Mouse (Mus musculus): Measurements from ENCODE around the gene Osbpl5. TPM values are rescaled to one million over a fixed set of nuclear protein-coding genes. Genes with fewer than 3 reads are reported as not detected.
"Not testable (repeated sequence)": the region's sequence is repeated elsewhere in the genome, so short reads cannot be mapped to it uniquely, and the experiment has no call there.

Gene Osbpl5
- polyA plus RNA-seq, 1 experiment = 8.2 TPM

DNA sequence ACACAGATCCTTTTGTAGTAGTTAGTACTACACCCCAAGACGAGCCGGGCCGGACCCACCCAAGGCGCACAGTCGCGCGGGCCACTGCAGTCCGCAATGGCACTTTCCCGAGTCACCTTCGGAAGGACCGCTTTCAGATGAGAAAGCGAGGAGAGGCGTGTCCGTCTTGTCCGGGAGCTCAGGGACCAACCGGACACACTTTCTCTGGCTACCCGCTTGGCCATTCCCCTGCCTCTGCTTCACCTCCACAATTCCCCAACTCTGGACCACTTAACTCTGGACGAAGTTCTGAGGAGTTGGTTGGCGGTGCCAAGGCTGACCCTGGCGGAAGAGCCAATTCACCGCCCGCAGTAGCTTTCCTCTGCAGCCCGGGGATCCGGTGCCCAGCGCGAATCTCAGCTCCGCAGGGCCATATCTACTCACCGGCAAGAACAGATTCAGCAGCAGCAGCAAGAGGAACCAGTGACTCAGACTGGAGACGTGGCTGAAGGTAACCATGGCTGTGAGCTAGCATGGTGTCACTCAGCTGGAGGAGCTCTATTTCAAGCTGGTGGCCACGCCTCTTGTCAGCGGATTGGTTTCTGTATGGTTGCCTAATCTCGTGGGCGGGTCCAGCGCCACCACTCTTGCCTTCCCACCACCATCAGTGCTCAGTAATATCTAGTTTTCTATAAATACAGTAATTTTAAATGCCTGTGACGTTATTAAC lies 71.3 kb downstream of the Osbpl5 start, which contains the start of gene Tnfrsf23:
Gene Tnfrsf23, minus strand, starts transcription at position 514 of the 709 bp plus-strand sequence.
- no peak within 1 kb of the TSS for H3K9ac ChIP-seq (ENCODE audit: low read depth, poor library complexity, severe bottlenecking)
- H3K27me3 ChIP-seq (ENCODE audit: control insufficient read depth, insufficient read depth, low read length, poor library complexity, severe bottlenecking) = no peaks in the 10 kb centered on the region
- no peak for TF ChIP-seq POLR2A (IDR thresholded peaks at IDR 0.05; ENCODE audit: insufficient read depth, low read length)
- H3K9me3 ChIP-seq (replicated peaks; ENCODE audit: control insufficient read depth, insufficient read depth, low read length, poor library complexity, severe bottlenecking) = no peaks in the 10 kb centered on the region
- H3K36me3 ChIP-seq (ENCODE audit: control insufficient read depth, insufficient read depth, low read length, poor library complexity, severe bottlenecking) = no peaks in the 10 kb centered on the region
- H3K27ac ChIP-seq (ENCODE audit: insufficient read depth, low read length) = no peak within 1 kb of the TSS
- H3K4me1 ChIP-seq (ENCODE audit: control insufficient read depth, insufficient read depth, low read length) = no peaks in the 10 kb centered on the region
- H3K4me3 ChIP-seq (ENCODE audit: low read depth, low read length) = peak within 1 kb of the TSS; percentile 64

DNA sequence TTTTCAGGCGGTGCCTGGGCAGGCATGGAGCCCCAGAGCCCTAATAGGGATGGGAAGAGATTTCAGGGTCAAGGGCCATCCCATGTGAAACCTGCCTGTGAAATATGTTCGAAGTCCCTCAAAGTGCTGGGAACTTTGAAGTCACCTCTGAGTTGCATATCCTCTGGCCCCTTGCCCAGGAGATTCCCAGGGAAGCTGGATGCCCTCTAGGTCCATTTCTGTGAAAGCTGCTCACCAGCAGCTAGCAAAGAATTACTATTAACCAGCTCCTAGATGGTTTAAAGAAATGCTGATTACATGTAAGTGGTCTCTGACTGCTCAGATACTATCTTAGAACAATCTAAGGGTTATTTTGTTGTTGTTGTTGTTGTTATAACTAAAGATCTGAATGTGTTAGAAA lies 72.2 kb downstream of the Osbpl5 start:
- not testable (repeated sequence) for H3K4me1 ChIP-seq (ENCODE audit: control insufficient read depth, insufficient read depth, low read length); H3K9ac ChIP-seq (ENCODE audit: low read depth, poor library complexity, severe bottlenecking); H3K9me3 ChIP-seq (replicated peaks; ENCODE audit: control insufficient read depth, insufficient read depth, low read length, poor library complexity, severe bottlenecking); H3K4me3 ChIP-seq (ENCODE audit: low read depth, low read length); H3K27me3 ChIP-seq (ENCODE audit: control insufficient read depth, insufficient read depth, low read length, poor library complexity, severe bottlenecking); H3K27ac ChIP-seq (ENCODE audit: insufficient read depth, low read length); H3K36me3 ChIP-seq (ENCODE audit: control insufficient read depth, insufficient read depth, low read length, poor library complexity, severe bottlenecking)

DNA sequence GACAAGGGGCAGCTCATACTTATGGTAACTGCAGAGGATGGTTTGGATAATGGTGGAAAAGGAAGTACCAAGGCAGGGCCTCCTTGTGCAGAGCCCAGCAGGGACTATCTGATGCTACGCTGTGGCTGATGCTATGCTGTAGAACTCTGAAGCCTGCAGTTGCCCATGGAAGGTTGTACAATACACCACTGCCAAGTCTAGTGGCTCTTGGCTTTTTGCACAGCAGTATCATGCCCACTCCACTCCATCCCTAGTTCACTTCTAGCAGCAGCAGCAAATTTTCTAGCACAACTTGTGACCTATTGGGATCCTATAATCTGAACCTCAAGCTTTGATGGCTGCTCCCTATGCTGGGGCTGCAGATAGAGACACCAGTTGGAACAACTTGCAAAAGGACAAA lies 75.2 kb downstream of the Osbpl5 start:
- Histone ChIP-seq H3K9ac (ENCODE audit: low read depth, poor library complexity, severe bottlenecking) (no peak overlapping the region), H3K27me3 (ENCODE audit: control insufficient read depth, insufficient read depth, low read length, poor library complexity, severe bottlenecking) (no peaks in the 10 kb centered on the region), H3K4me1 (ENCODE audit: control insufficient read depth, insufficient read depth, low read length) (no peaks in the 10 kb centered on the region), H3K4me3 (ENCODE audit: low read depth, low read length) (no peak overlapping the region), H3K9me3 (replicated peaks; ENCODE audit: control insufficient read depth, insufficient read depth, low read length, poor library complexity, severe bottlenecking) (no peaks in the 10 kb centered on the region), H3K27ac (ENCODE audit: insufficient read depth, low read length) (no peak overlapping the region), H3K36me3 (ENCODE audit: control insufficient read depth, insufficient read depth, low read length, poor library complexity, severe bottlenecking) (no peaks in the 10 kb centered on the region)
- TF ChIP-seq EP300 (IDR thresholded peaks at IDR 0.05; ENCODE audit: insufficient read depth, low read depth, low read length) (no peak), POLR2A (IDR thresholded peaks at IDR 0.05; ENCODE audit: insufficient read depth, low read length) (no peak), CTCF (IDR thresholded peaks at IDR 0.05; ENCODE audit: low read depth, low read length) (no peak)

DNA sequence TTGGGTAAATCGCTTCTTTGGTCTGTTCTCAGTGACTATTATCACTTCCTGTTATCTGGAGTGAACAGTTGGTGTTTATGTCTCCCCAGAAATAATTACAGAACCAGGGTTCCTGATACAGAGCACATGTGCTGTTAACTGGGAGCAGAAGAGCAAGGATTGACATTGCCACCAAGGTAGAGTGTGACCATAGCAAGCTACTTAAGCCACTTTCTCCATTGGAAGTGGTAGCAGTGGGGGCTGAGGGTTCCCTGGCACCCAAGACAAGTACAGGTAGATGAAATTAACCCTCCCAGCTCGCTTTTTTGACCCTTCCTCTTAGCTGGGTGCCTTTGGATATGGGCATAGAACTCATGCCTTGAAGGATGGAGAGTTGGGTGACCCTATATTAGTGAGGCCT lies 75.9 kb downstream of the Osbpl5 start:
- not testable (repeated sequence) for H3K36me3 ChIP-seq (ENCODE audit: control insufficient read depth, insufficient read depth, low read length, poor library complexity, severe bottlenecking); H3K9me3 ChIP-seq (replicated peaks; ENCODE audit: control insufficient read depth, insufficient read depth, low read length, poor library complexity, severe bottlenecking); H3K27me3 ChIP-seq (ENCODE audit: control insufficient read depth, insufficient read depth, low read length, poor library complexity, severe bottlenecking); H3K4me3 ChIP-seq (ENCODE audit: low read depth, low read length); H3K9ac ChIP-seq (ENCODE audit: low read depth, poor library complexity, severe bottlenecking); H3K27ac ChIP-seq (ENCODE audit: insufficient read depth, low read length); H3K4me1 ChIP-seq (ENCODE audit: control insufficient read depth, insufficient read depth, low read length)

DNA sequence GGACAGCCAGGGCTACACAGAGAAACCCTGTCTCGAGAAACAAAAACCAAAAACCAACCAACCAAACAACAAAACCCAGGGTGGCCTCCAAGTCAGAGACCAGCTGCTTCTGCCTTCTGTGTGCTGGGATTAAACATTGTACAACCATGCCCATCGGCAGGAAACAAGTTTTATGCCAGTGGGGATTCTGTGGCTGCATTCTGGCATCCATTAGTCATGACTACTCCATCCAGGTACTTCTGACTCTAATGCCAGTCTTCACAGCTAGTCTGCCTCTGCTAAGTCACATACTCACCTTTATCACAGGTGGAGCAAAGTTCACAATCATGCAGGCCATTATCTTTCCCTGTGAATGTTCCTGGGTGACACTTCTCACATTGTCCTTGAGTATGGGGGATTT lies 77.1 kb downstream of the Osbpl5 start:
- H3K9me3 ChIP-seq (replicated peaks; ENCODE audit: control insufficient read depth, insufficient read depth, low read length, poor library complexity, severe bottlenecking); H3K4me3 ChIP-seq (ENCODE audit: low read depth, low read length); H3K27me3 ChIP-seq (ENCODE audit: control insufficient read depth, insufficient read depth, low read length, poor library complexity, severe bottlenecking); H3K4me1 ChIP-seq (ENCODE audit: control insufficient read depth, insufficient read depth, low read length); H3K27ac ChIP-seq (ENCODE audit: insufficient read depth, low read length); H3K36me3 ChIP-seq (ENCODE audit: control insufficient read depth, insufficient read depth, low read length, poor library complexity, severe bottlenecking); H3K9ac ChIP-seq (ENCODE audit: low read depth, poor library complexity, severe bottlenecking): not testable (repeated sequence)

DNA sequence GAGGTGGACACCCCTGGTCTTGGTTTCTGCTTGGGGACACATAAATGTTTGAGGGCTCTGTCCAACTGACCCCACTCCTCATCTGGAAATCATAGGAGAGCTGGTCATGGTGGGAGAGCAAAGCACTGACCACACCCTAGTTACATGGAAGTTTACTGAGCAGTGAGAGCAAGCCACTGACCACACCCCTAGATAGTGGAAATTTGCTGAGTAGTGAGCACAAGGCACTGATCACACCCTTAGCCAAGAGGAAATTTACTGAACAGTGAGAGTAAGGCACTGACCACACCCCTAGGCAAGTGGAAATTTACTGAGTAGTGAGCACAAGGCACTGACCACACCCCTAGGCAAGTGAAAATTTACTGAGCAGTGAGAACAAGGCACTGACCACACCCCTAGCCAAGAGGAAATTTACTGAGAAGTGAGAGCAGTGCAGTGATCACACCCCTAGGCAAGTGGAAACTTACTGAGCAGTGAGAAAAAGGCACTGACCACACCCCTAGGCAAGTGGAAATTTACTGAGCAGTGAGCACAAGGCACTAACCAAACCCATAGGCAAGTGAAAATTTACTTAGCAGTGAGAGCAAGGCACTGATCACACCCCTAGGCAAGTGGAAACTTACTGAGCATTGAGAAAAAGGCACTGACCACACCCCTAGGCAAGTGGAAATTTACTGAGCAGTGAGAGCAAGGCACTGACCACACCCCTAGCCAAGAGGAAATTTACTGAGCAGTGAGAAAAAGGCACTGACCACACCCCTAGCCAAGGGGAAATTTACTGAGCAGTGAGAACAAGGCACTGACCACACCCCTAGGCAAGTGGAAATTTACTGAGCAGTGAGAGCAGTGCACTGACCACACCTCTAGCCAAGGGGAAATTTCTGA lies 90.1 kb downstream of the Osbpl5 start:
- H3K9me3 ChIP-seq (replicated peaks; ENCODE audit: control insufficient read depth, insufficient read depth, low read length, poor library complexity, severe bottlenecking) = no peaks in the 10 kb centered on the region; the same call in 1 of the 2 replicates
- no peak overlapping the region for H3K4me3 ChIP-seq (ENCODE audit: low read depth, low read length)
- no peaks in the 10 kb centered on the region for H3K36me3 ChIP-seq (ENCODE audit: control insufficient read depth, insufficient read depth, low read length, poor library complexity, severe bottlenecking)
- H3K4me1 ChIP-seq (ENCODE audit: control insufficient read depth, insufficient read depth, low read length) = no peaks in the 10 kb centered on the region
- H3K27me3 ChIP-seq (ENCODE audit: control insufficient read depth, insufficient read depth, low read length, poor library complexity, severe bottlenecking) = no peaks in the 10 kb centered on the region
- H3K9ac ChIP-seq (ENCODE audit: low read depth, poor library complexity, severe bottlenecking) = no peak overlapping the region
- peak overlapping the region; percentile 84 for H3K27ac ChIP-seq (ENCODE audit: insufficient read depth, low read length)
- TF ChIP-seq POLR2A (IDR thresholded peaks at IDR 0.05; ENCODE audit: insufficient read depth, low read length) (no peak), CTCF (IDR thresholded peaks at IDR 0.05; ENCODE audit: low read depth, low read length) (no peak), EP300 (IDR thresholded peaks at IDR 0.05; ENCODE audit: insufficient read depth, low read depth, low read length) (no peak)
